Mouse (Mus musculus): ENCODE measurements at regions not wholly inside any gene's neighbourhood (a gene's known extent, or its start where the extent isn't known, plus 50 kb on each side); places are given as distances from the start of the nearest gene placed in this dataset.

DNA sequence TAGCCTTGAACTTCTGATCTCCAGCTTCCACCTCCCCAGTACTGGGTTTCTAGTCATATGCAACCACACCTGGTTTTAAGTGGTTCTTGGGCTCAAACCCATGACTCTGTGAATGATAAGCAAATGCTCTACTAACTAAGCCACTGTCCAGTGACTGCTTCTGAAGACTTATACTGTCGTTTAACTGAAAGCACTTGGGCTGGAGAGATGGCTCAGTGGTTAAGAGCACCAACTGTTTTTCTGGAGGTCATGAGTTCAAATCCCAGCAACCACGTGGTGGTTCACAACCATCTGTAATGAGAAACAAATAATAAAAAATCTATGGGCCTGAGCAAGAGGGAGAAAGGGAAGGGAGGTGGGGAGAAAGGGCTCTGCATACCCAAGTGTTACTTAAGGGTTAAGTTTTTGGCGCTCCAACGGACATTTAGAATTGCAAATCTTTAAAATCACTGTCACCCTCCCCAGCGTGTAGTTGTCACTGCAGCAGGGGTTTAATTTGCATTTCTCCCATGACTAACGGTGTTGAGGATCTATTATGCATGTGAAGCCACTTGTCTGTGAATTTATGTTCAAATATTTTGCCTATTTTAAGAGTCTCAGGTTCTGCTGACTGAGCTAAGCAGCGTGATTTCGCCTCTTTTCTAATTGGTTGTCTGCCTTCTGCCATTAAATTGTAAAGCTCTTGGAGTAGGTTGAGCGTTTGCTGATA is 58.4 kb upstream of the Odc1 start:
- no peak for TF ChIP-seq CTCF (IDR thresholded peaks at IDR 0.05)
- TF ChIP-seq EP300 (IDR thresholded peaks at IDR 0.05) = no peak
